10 mouse cellular contexts compared by ENCODE assay signal in genomic region chr11:31824504-31825166, GRCm38 (mm10). TPM values are rescaled to one million over a fixed set of nuclear protein-coding genes. Genes with fewer than 3 reads are reported as not detected.
DNase-seq lines count a peak whose midpoint lies in the region; ATAC-seq and TF ChIP-seq lines count a peak whose summit lies in the region.
"Had no signal": no experiment of that assay in that cellular context is flagged by ENCODE, and none has a peak within 500 bp of the region (broad histone marks: within the 10 kb centered on the region; RNA-seq: fewer than 3 reads in every experiment).

No protein-coding gene starts in this region.

- 75% methylated on average over 14 of the region's 14 CpGs for WGBS in kidney, embryonic 14.5 days
- 19% methylated on average over 14 of the region's 14 CpGs for WGBS in liver, adult 2 months
- WGBS in midbrain, embryonic 10.5 days = 86% methylated on average over 14 of the region's 14 CpGs
- WGBS in forebrain, embryonic 13.5 days = 78% methylated on average over 14 of the region's 14 CpGs

- no peak for ATAC-seq in kidney, embryonic 14.5 days (ENCODE audit: low FRiP score, low TSS enrichment)
- no peak for ATAC-seq in forebrain, embryonic 13.5 days

- no peaks in the 10 kb centered on the region for H3K36me3 ChIP-seq in kidney, embryonic 14.5 days (ENCODE audit: control insufficient read depth, insufficient read depth, low read length)
- H3K36me3 ChIP-seq in liver, adult 2 months (ENCODE audit: control insufficient read depth, insufficient read depth, low read length) = no peaks in the 10 kb centered on the region
- H3K36me3 ChIP-seq in midbrain, embryonic 10.5 days = no peaks in the 10 kb centered on the region
- H3K36me3 ChIP-seq in forebrain, embryonic 13.5 days (ENCODE audit: poor library complexity, severe bottlenecking) = no peaks in the 10 kb centered on the region
- H3K36me3 ChIP-seq: midbrain, embryonic 12.5 days had no signal

- no peak overlapping the region for H3K9ac ChIP-seq in kidney, embryonic 14.5 days (ENCODE audit: low read depth, low read length)
- peak overlapping the region; percentile 54 for H3K9ac ChIP-seq in liver, adult 2 months (ENCODE audit: low read depth, low read length)
- H3K9ac ChIP-seq in forebrain, embryonic 13.5 days = no peak overlapping the region
- H3K9ac ChIP-seq: midbrain, embryonic 12.5 days had no signal

- TF ChIP-seq POLR2A in liver, adult 2 months (IDR thresholded peaks at IDR 0.05; ENCODE audit: extremely low read depth, insufficient read depth, low read length) = no peak

- 0 out of 2 replicates have a peak, but pooled peaks cover 6% of the 10 kb centered on the region for H3K4me1 ChIP-seq in kidney, embryonic 14.5 days (ENCODE audit: control insufficient read depth, insufficient read depth, low read length)
- peaks cover 45% of the 10 kb centered on the region for H3K4me1 ChIP-seq in liver, adult 2 months (ENCODE audit: control insufficient read depth, insufficient read depth, low read length)
- peaks cover 32% of the 10 kb centered on the region for H3K4me1 ChIP-seq in midbrain, embryonic 10.5 days
- H3K4me1 ChIP-seq in forebrain, embryonic 13.5 days = peaks cover 10% of the 10 kb centered on the region; the same call in 1 of the 2 replicates

- H3K9me3 ChIP-seq in kidney, embryonic 14.5 days (ENCODE audit: control insufficient read depth, low read length) = no peaks in the 10 kb centered on the region
- H3K9me3 ChIP-seq in midbrain, embryonic 10.5 days (replicated peaks) = no peaks in the 10 kb centered on the region
- no peaks in the 10 kb centered on the region for H3K9me3 ChIP-seq in forebrain, embryonic 13.5 days (replicated peaks)
- H3K9me3 ChIP-seq: midbrain, embryonic 12.5 days had no signal

- TF ChIP-seq CTCF in liver, adult 2 months (IDR thresholded peaks at IDR 0.05; ENCODE audit: low read depth, low read length) = no peak

- H3K4me2 ChIP-seq in kidney, embryonic 14.5 days (replicated peaks; ENCODE audit: low read depth, low read length) = no peak overlapping the region
- no peak overlapping the region for H3K4me2 ChIP-seq in forebrain, embryonic 13.5 days
- H3K4me2 ChIP-seq: midbrain, embryonic 12.5 days had no signal

- no peaks in the 10 kb centered on the region for H3K27me3 ChIP-seq in kidney, embryonic 14.5 days (ENCODE audit: control insufficient read depth, insufficient read depth, low read length)
- H3K27me3 ChIP-seq in liver, adult 2 months (ENCODE audit: control insufficient read depth, insufficient read depth, low read length) = no peaks in the 10 kb centered on the region
- H3K27me3 ChIP-seq in midbrain, embryonic 10.5 days (ENCODE audit: low read depth, poor library complexity, severe bottlenecking) = peaks cover 12% of the 10 kb centered on the region; the same call in 1 of the 2 replicates
- H3K27me3 ChIP-seq in forebrain, embryonic 13.5 days = no peaks in the 10 kb centered on the region
- H3K27me3 ChIP-seq: midbrain, embryonic 12.5 days had no signal

- H3K4me3 ChIP-seq in kidney, embryonic 14.5 days (ENCODE audit: low read length) = no peak overlapping the region
- no peak overlapping the region for H3K4me3 ChIP-seq in liver, adult 2 months (ENCODE audit: insufficient read depth, low read depth, low read length)
- H3K4me3 ChIP-seq in midbrain, embryonic 10.5 days = no peak overlapping the region
- H3K4me3 ChIP-seq in forebrain, embryonic 13.5 days = no peak overlapping the region
- H3K4me3 ChIP-seq: erythroblast, embryonic 14.5 days; midbrain, embryonic 12.5 days had no signal

- H3K27ac ChIP-seq in kidney, embryonic 14.5 days (ENCODE audit: low read depth, low read length) = no peak overlapping the region
- H3K27ac ChIP-seq in liver, adult 2 months (replicated peaks; ENCODE audit: insufficient read depth, low read depth, low read length) = peak overlapping the region; percentile 85
- no peak overlapping the region for H3K27ac ChIP-seq in midbrain, embryonic 10.5 days (replicated peaks)
- H3K27ac ChIP-seq in forebrain, embryonic 13.5 days = no peak overlapping the region
- H3K27ac ChIP-seq: midbrain, embryonic 12.5 days had no signal

- H3K79me2 ChIP-seq in liver, adult 2 months (ENCODE audit: control insufficient read depth, insufficient read depth, low read length) = peaks cover 10% of the 10 kb centered on the region; the same call in 1 of the 2 replicates

- peak; percentile 98 for DNase-seq in kidney, adult 11 months
- peak; percentile 81 to 85 for DNase-seq in adrenal gland, postnatal 36 days
- peak; percentile 32 to 46 for DNase-seq in heart, adult 9 months (ENCODE audit: low spot score in 2 of 2)
- peak; percentile 100 for DNase-seq in liver, adult 2 months (ENCODE audit: extremely low read depth, low read depth, low spot score)
- peak; percentile 31 for DNase-seq in ovary, postnatal 14 days (ENCODE audit: low spot score)
- no peak for DNase-seq in midbrain, embryonic 10.5 days (ENCODE audit: low spot score)

RNA-seq across cellular contexts. Expression of gene Cpeb4, which starts 47.4 kb away (rescaled TPM):
- polyA plus RNA-seq in kidney, embryonic 14.5 days (2014; fragmentation: Nextera tagmentation; extraction: Ambion mirVana) = 3.0 and 5.0 TPM in 2 replicates
- 100 to 1,000 TPM; 136 to 373 TPM for total RNA-seq in adrenal gland, postnatal 36 days (2021)
- 30.6 and 37.0 TPM in 2 replicates for total RNA-seq in liver, adult 2 months (2014; rRNA removed)
- 9.0 and 10.3 TPM in 2 replicates for polyA plus RNA-seq in liver, adult 2 months (2012; rRNA removed)
- polyA plus RNA-seq in midbrain, embryonic 10.5 days (2016; fragmentation: Nextera tagmentation; extraction: Ambion mirVana) = 3.5 and 5.6 TPM in 2 replicates
- 10.4 and 12.4 TPM in 2 replicates for polyA plus RNA-seq in forebrain, embryonic 13.5 days (2015; fragmentation: Nextera tagmentation; extraction: Ambion mirVana)
